Mouse (Mus musculus) stomach, adult 2 months (tissue): ENCODE results near the gene Rftn2. TPM values are rescaled to one million over a fixed set of nuclear protein-coding genes. Genes with fewer than 3 reads are reported as not detected.

Experiments
- polyA plus RNA-seq: library from polyadenylated mRNA; depleted of rRNA; stranded (reverse); fragments of >200 nt; gene quantifications from 2 replicates; pipeline ENCODE4 v1.2.3, GENCODE M21; 2012; rRNA removed

The Rftn2 gene
- 0.26 and 0.58 TPM in 2 replicates for polyA plus RNA-seq

DNA sequence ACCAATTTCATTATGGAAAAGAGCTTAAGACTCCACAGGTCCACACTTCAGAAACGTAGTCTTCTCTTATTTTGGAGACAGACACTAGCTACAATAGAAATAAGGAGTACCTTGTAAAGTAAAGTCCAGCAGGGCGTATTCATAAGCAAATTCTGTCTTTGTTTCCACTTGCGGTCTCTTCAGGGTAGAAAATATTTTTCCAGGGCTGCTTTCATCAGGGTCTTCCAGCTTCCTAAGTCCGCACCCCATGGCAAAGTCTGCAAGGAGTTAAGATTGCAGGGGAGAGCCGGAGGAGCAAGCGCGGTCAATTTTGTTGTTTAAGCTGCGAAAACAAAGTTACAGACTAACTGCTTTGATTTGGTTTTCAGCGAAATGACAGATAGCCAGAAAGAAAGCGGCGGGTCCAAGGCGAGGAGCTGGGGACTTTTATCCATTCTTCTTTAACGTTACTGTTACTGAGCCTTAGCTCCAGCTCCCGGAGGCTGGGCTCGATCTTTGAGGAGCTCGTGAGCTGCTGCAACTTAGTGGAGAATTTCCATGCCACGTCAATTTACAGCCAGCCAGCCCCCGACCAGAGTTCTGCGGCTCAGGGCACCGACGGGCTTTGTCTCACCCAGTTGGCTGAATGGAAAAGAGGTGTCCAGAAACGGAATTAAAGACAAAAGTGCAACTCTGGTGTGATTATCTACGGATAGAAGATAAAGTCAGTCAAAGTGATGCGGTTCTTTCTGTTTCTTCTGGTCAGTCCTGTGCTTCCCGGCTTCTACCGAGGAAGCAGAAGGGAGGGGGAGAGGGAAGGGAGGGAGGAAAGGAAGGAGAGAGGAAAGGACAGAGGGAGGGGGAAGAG is at the start of gene Rftn2:
Gene Rftn2, minus strand, starts transcription at position 772 of the 847 bp plus-strand sequence.

DNA sequence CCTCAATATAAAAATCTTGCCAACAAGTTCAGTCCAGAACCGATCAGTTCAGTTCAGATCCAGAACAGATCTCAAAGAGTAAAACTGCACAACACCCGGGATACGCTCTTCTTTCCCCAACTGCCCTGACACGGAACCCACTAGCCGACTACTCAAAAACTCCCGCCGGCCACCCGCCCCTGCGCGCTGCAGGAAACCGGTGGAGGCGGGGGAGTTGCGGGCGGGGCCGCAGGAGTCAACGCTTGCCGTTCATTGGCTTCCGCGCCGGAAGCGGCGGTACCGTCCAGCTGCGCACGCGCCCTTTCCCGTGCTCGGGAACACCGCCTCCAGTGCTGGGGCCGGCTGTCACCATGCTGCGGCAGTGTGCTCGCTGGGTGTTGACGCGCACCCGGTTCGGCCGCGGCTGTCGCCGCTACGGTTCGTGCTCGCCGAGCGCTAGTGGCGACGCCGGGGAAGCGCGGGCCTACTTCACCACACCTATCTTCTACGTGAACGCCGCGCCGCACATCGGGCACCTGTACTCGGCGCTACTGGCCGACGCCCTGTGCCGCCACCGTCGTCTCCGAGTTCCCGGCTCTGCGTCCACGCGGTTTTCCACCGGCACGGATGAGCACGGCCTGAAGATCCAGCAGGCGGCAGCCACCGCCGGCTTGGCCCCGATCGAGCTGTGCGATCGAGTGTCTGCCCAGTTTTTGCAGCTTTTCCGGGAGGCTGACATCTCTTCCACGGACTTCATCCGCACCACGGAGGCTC is 10.5 kb upstream of the Rftn2 start, which contains the start of gene Mars2:
Gene Mars2, plus strand, starts transcription at position 288 of the 753 bp plus-strand sequence.

DNA sequence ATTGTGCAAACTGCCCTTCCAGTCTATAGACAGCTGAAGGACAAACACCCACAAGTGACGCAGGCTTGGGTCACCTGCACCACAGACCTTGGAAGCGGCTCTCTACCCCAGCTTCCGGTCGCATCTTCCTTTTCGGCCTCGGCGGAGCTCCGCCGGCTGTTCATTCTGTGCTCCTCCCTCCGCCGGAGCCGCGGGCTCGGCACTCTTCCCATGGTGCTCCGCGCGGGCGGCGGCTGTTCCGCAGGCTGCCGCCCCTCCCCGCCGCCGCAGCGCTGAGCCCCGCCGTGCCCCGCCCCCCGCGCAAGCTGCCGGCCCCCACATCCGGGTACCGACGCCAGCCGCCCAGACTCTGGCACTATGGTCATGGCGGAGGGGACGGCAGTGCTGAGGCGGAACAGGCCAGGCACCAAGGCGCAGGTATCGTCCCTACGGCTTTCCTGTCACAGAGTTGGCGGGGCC is 95.6 kb downstream of the Rftn2 start, which contains the start of gene Mob4:
Gene Mob4, plus strand, starts transcription at position 289 of the 459 bp plus-strand sequence.

Other genes with a start within 250 kb of the Rftn2 start
- 3.2 and 4.9 TPM in 2 replicates for gene Sf3b1, start 199.3 kb downstream of the Rftn2 start, polyA plus RNA-seq
- gene Coq10b, start 174.0 kb downstream of the Rftn2 start, polyA plus RNA-seq: 3.3 and 4.0 TPM in 2 replicates
- 9.0 and 11.1 TPM in 2 replicates for gene Hspe1, start 138.7 kb downstream of the Rftn2 start, polyA plus RNA-seq
- gene Hspd1, start 138.5 kb downstream of the Rftn2 start, polyA plus RNA-seq: 4.1 and 5.6 TPM in 2 replicates
- gene Mob4, start 95.6 kb downstream of the Rftn2 start, polyA plus RNA-seq: 1.8 and 2.5 TPM in 2 replicates
- 0.91 and 1.3 TPM in 2 replicates for gene Mars2, start 10.4 kb upstream of the Rftn2 start, polyA plus RNA-seq
- not detected in 2 replicates for gene Boll, start 136.7 kb upstream of the Rftn2 start, polyA plus RNA-seq
- 0.57 and 1.2 TPM in 2 replicates for gene Plcl1, start 179.1 kb upstream of the Rftn2 start, polyA plus RNA-seq